1 mouse cellular context compared by ENCODE assay signal in the genomic region with DNA sequence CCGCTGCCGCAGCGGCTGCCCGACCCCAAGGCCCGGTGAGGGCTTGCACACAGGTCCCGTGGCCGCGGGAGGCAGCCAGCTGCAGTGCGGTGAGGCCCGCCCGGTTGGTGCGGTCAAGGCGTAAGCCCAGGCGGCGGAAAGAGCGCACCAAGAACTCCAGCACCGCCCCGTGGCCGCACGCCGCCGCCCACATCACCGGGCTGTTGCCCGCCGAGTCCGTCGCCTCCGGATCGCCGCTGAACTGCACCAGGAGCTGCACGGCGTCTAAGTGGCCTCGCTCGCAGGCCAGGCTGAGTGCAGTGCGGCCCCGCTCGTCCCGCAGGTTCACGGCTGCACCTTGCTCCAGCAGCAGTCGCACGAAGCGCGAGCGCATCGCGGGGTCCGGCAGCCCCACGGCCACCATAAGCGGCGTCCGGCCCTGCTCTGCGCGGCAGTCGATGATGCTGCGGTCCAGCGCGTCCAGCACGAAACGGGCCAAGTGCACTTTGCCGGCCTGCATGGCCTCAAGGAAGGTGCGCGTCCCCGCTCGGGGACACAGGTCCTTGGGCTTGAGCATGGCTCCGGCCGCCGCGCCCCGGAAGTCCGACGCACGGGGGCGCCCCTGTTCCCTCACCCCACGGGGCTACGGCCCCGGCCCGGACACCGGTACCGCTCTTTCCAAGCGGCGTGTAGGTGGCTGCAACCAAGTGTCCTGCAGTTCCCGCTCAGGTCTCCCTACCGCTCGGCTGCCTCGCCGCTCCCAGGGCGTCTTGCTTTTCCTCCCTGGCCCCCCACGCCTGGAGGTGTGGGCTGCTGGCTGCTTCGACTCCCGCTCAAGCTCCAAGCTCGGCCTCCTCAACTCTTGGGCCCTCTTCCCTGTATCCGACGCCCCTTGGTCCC.
A peak's percentile ranks its signal among the peaks of the same experiment; 100 is the strongest.
TF ChIP-seq lines count a peak whose summit lies in the region.

No protein-coding gene starts in this region.

TF ChIP-seq in MEL, 35 proteins besides CTCF, POLR2A, EP300 and RAD21:
- TF ChIP-seq CHD1 (IDR thresholded peaks at IDR 0.05; ENCODE audit: low read depth, low read length) = no peak
- no peak for TF ChIP-seq ELF1 (IDR thresholded peaks at IDR 0.05; ENCODE audit: low read depth, low read length)
- TF ChIP-seq SIN3A (IDR thresholded peaks at IDR 0.05; ENCODE audit: low read length) = no peak
- TF ChIP-seq ETS1 (IDR thresholded peaks at IDR 0.05; ENCODE audit: low read depth, low read length) = no peak
- TF ChIP-seq MAX (IDR thresholded peaks at IDR 0.05; ENCODE audit: low read length) = 0 out of 2 replicates have a peak, but pooled peaks have one; percentile 19
- no peak for TF ChIP-seq MYC (IDR thresholded peaks at IDR 0.05; ENCODE audit: low read depth, low read length)
- peak; percentile 50 for TF ChIP-seq SMC3 (IDR thresholded peaks at IDR 0.05; ENCODE audit: low read depth, low read length)
- no peak for TF ChIP-seq MAFK (IDR thresholded peaks at IDR 0.05; ENCODE audit: borderline replicate concordance, low read depth, low read length)
